Mouse (Mus musculus) E14TG2a.4 (cell line): ENCODE data around the gene Chrm1.
"Not testable (repeated sequence)": the region's sequence is repeated elsewhere in the genome, so short reads cannot be mapped to it uniquely, and the experiment has no call there.

ENCODE experiments used
- H3K27me3 ChIP-seq: 2 replicates; pipeline ENCODE4 v1.6.1; 2014; ENCODE audit warnings: low read length, control low read depth; ENCODE audit not compliant: insufficient read depth
- H3K36me3 ChIP-seq: 2 replicates; pipeline ENCODE4 v1.6.1; 2014; ENCODE audit warnings: low read length, control low read depth; ENCODE audit not compliant: insufficient read depth
- H3K4me1 ChIP-seq: replicated peaks from 2 replicates; pipeline ENCODE4 v1.6.1; 2014; ENCODE audit warnings: low read depth, low read length, control low read depth
- H3K4me3 ChIP-seq: replicated peaks from 2 replicates; pipeline ENCODE4 v1.5.1; 2014; ENCODE audit warnings: mild to moderate bottlenecking, low read length
- H3K9me3 ChIP-seq: 2 replicates; pipeline ENCODE4 v1.6.1; 2014; ENCODE audit warnings: low read length, control low read depth
- CTCF ChIP-seq: conservative IDR thresholded peaks from 2 replicates; pipeline ENCODE4 v1.5.1; 2014; ENCODE audit warnings: low read length
- NANOG ChIP-seq: IDR thresholded peaks from 2 replicates; pipeline ENCODE4 v1.6.1; 2014; ENCODE audit warnings: borderline replicate concordance, low read length, mixed read lengths
- POU5F1 ChIP-seq: IDR thresholded peaks from 2 replicates; pipeline ENCODE4 v1.6.1; 2014; ENCODE audit warnings: low read length, borderline replicate concordance

Gene Chrm1

DNA sequence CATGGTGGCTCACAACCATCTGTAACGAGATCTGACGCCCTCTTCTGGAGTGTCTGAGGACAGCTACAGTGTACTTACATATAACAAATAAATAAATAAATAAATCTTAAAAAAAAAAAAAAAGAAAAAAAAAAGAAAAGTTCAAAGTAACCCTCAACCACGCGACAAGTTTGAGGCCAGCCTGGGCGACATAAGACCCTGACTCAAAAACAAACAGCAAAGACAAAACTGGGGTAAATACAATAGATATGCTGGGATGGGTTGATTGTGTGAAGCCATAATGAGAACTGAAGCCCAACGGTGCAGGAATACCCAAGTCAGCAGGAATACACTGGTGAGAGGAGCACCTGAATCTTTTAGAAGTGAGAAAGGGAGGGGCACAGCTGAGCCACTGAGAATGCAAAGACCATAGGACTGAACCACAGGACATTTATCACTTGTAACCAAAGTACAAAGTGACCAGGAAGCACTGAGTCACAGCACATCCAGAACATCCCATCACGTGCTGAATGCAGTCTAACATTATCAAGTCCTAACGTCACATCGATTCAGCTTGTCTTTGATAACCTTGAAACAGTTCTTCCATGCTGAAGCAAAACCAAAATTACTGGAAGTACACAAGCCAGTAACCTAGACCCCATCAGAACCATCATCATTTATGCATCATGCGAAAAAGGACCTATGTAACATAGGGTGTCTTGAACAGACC is 53.3 kb downstream of the Chrm1 start:
- Histone ChIP-seq H3K9me3 (peaks cover 2% of the 10 kb centered on the region; the same call in 1 of the 2 replicates), H3K27me3 (no peaks in the 10 kb centered on the region), H3K4me1 (peaks cover 69% of the 10 kb centered on the region), H3K36me3 (peaks cover 19% of the 10 kb centered on the region), H3K4me3 (peak overlapping the region; percentile 32; the same call in 1 of the 2 replicates)
- TF ChIP-seq NANOG: no peak
- no peak for TF ChIP-seq CTCF
- TF ChIP-seq POU5F1: no peak

GRCm38 (mm10) chr19:8718357-8718756 is 54.8 kb downstream of the Chrm1 start:
- H3K4me1 ChIP-seq: peaks cover 70% of the 10 kb centered on the region
- H3K4me3 ChIP-seq: no peak overlapping the region
- TF ChIP-seq CTCF: peak; percentile 88
- TF ChIP-seq POU5F1: no peak
- H3K9me3 ChIP-seq: no peaks in the 10 kb centered on the region
- no peaks in the 10 kb centered on the region for H3K27me3 ChIP-seq
- H3K36me3 ChIP-seq: peaks cover 10% of the 10 kb centered on the region; the same call in 1 of the 2 replicates

GRCm38 (mm10) chr19:8719037-8719436 is 55.4 kb downstream of the Chrm1 start:
- Histone ChIP-seq H3K4me1 (peaks cover 68% of the 10 kb centered on the region), H3K36me3 (peaks cover 15% of the 10 kb centered on the region)
- H3K9me3 ChIP-seq, H3K27me3 ChIP-seq, H3K4me3 ChIP-seq: not testable (repeated sequence)

DNA sequence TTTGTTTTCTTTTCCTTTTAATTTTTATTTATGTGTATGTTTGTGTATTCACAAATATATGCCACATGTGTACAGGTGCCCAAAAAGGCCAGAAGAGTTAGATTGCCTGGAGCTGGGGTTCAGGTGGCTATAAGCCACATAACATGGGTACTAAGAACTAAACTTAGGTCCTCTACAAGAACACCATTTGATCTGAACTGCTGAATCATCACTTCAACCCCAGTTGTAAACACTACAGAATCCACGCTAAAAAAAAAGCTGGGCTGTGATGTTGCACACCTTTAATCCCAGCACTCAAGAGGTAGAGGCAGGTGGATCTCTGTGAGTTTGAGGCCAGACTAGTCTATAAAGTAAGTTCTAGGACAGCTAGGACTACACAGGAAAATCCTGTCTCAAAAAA is 57.8 kb downstream of the Chrm1 start:
- peaks cover 39% of the 10 kb centered on the region for H3K36me3 ChIP-seq
- no peaks in the 10 kb centered on the region for H3K9me3 ChIP-seq
- H3K4me3 ChIP-seq: peak overlapping the region; percentile 93
- no peaks in the 10 kb centered on the region for H3K27me3 ChIP-seq
- no peak for TF ChIP-seq CTCF
- no peak for TF ChIP-seq NANOG
- no peak for TF ChIP-seq POU5F1
- H3K4me1 ChIP-seq: peaks cover 50% of the 10 kb centered on the region

GRCm38 (mm10) chr19:8722021-8722420 is 58.4 kb downstream of the Chrm1 start:
- peak overlapping the region; percentile 93 for H3K4me3 ChIP-seq
- TF ChIP-seq CTCF: no peak
- no peaks in the 10 kb centered on the region for H3K27me3 ChIP-seq
- H3K36me3 ChIP-seq: peaks cover 44% of the 10 kb centered on the region
- peaks cover 50% of the 10 kb centered on the region for H3K4me1 ChIP-seq
- H3K9me3 ChIP-seq: no peaks in the 10 kb centered on the region

- Histone ChIP-seq H3K9me3 (no peaks in the 10 kb centered on the region), H3K27me3 (no peaks in the 10 kb centered on the region), H3K4me3 (peak overlapping the region; percentile 93), H3K4me1 (peaks cover 45% of the 10 kb centered on the region), H3K36me3 (peaks cover 46% of the 10 kb centered on the region)
- TF ChIP-seq NANOG (no peak), CTCF (no peak), POU5F1 (no peak)
Observed at GRCm38 (mm10) chr19:8722559-8722906, 58.9 kb downstream of the Chrm1 start.

DNA sequence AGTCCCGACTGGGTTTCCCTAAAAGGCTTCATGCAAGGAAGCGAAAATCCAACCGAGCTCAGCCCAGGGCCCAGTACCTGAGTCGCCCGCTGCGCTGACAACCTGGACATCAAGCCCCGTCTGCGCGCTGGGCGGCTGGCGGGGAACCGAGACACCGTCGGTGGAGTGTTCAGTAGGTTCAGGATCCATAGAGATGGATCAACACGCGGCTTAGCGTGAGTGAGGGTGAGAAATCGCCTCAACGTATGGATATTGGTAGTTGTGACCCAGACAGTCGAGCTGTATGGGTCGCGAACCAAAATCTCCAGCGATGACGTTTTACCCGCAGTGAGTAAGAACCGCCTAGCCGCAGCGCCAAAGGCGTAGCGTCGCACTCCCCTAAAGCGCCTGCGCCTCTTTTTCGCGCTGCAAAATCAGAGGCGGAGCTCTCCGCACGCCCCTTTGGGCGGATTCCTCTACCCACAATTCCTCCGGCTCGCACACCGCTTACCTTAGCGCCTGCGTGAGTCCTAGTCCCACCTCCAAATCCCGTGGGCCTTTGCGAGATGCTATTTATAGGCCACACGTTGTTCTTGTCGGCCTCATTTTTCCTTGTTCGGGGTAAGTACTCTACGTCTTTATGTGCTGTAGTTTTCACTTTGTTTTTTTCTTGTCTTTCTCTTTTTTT is 59.5 kb downstream of the Chrm1 start, which contains the start of gene Slc3a2:
Slc3a2 (minus strand) TSS at position 463 of the 667 bp plus-strand sequence.
- peak within 1 kb of the TSS; percentile 93 for H3K4me3 ChIP-seq
- no peak for TF ChIP-seq CTCF
- no peak for TF ChIP-seq NANOG
- no peak for TF ChIP-seq POU5F1
- peaks cover 46% of the 10 kb centered on the region for H3K36me3 ChIP-seq
- no peaks in the 10 kb centered on the region for H3K9me3 ChIP-seq
- peaks cover 40% of the 10 kb centered on the region for H3K4me1 ChIP-seq
- no peaks in the 10 kb centered on the region for H3K27me3 ChIP-seq

GRCm38 (mm10) chr19:8723574-8724346 is 60.2 kb downstream of the Chrm1 start:
- TF ChIP-seq POU5F1: no peak
- peak overlapping the region; percentile 93 for H3K4me3 ChIP-seq
- peaks cover 37% of the 10 kb centered on the region for H3K4me1 ChIP-seq
- H3K27me3 ChIP-seq: no peaks in the 10 kb centered on the region
- no peaks in the 10 kb centered on the region for H3K9me3 ChIP-seq
- peaks cover 46% of the 10 kb centered on the region for H3K36me3 ChIP-seq

DNA sequence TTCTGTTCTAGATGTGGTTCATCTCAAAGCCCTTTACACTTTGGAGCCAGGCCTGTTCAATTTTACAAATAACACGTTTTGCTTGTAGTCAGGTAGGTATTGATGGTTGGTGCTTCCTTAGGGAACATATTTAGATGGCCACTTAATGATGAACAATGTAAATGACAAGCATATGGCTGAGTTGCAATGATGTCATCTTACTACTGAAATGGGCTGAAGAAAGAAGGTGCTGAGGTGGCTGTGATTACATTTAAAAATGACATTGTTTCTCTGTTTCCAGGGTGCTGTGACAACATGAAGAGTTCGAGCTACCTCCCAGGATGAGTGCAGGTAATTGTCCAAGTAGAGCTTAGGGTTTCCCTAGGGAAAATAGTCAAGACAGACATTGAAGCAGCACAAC is 60.8 kb downstream of the Chrm1 start:
- Histone ChIP-seq H3K4me3 (peak overlapping the region; percentile 93), H3K36me3 (peaks cover 46% of the 10 kb centered on the region), H3K9me3 (no peaks in the 10 kb centered on the region), H3K4me1 (peaks cover 34% of the 10 kb centered on the region), H3K27me3 (no peaks in the 10 kb centered on the region)
- TF ChIP-seq CTCF (no peak), POU5F1 (no peak), NANOG (no peak)
